Mouse (Mus musculus) liver, postnatal 0 days (tissue): Measurements from ENCODE around the gene Birc7.

Source experiments
- CTCF ChIP-seq: sonication (generic); IDR thresholded peaks from 2 replicates; pipeline ENCODE4 v1.5.1; 2016; ENCODE audit warnings: antibody characterized with exemption, low read depth
- EP300 ChIP-seq: IDR thresholded peaks from 2 replicates; pipeline ENCODE4 v1.6.1; 2016; ENCODE audit warnings: antibody characterized with exemption, low read depth, mild to moderate bottlenecking

DNA sequence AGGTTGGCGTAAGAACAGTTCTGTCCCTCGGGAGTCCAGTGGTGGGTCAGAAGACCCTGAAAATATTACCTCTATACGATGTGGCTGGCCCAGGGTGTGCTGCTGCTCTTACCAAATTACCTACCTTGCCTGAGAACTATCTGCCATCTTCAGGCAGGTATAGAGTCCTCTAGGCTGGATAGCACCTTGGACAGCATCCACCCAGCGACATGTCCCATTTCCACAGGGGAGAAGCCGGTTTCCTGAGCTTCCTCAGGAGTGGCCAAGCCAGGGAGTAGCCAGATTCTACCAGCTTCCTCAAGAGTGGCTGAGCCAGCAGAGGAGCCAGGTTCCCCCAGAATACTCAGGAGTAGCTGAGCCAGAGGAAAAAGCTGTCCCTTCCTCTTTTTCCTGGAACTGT lies 43.6 kb upstream of the Birc7 start:
- TF ChIP-seq CTCF (no peak), EP300 (no peak)
